Mouse (Mus musculus) spleen, adult 2 months (tissue): ENCODE measurements around the gene Creg2. TPM values are rescaled to one million over a fixed set of nuclear protein-coding genes. Genes with fewer than 3 reads are reported as not detected.
A peak's percentile ranks its signal among the peaks of the same experiment; 100 is the strongest.

ENCODE experiments used
- DNase-seq, 2 experiments: peaks; one replicate each; pipeline versions ENCODE4 v3.0.0 to v3.0.0-alpha.2; 2012 to 2021; ENCODE audit warnings: low spot score in 2 of 2, low read depth in 1 of 2
- H3K27ac ChIP-seq: fragments of 200-500 bp; 2 replicates; pipeline ENCODE4 v1.5.1; 2012; ENCODE audit warnings: low read length, inconsistent platforms; ENCODE audit not compliant: insufficient read depth
- H3K27me3 ChIP-seq: fragments of 200-500 bp; 2 replicates; pipeline ENCODE4 v1.6.1; 2012; ENCODE audit warnings: mild to moderate bottlenecking, moderate library complexity, low read length, inconsistent platforms; ENCODE audit not compliant: control insufficient read depth, insufficient read depth
- H3K36me3 ChIP-seq: fragments of 200-500 bp; 2 replicates; pipeline ENCODE4 v1.6.1; 2012; ENCODE audit warnings: mild to moderate bottlenecking, low read length, inconsistent platforms; ENCODE audit not compliant: control insufficient read depth, insufficient read depth
- H3K4me1 ChIP-seq: fragments of 200-500 bp; 2 replicates; pipeline ENCODE4 v1.6.1; 2011; ENCODE audit warnings: inconsistent platforms; ENCODE audit not compliant: control insufficient read depth, insufficient read depth, insufficient read length
- H3K4me3 ChIP-seq: fragments of 200-500 bp; 2 replicates; pipeline ENCODE4 v1.5.1; 2011; ENCODE audit warnings: mild to moderate bottlenecking, inconsistent platforms; ENCODE audit not compliant: insufficient read depth, insufficient read length; ENCODE audit errors: extremely low read depth
- CTCF ChIP-seq: fragments of 200-500 bp; IDR thresholded peaks from 2 replicates; pipeline ENCODE4 v1.5.1; 2011; ENCODE audit warnings: mild to moderate bottlenecking, inconsistent platforms; ENCODE audit not compliant: insufficient read depth, insufficient read length, insufficient replicate concordance; ENCODE audit errors: extremely low read depth
- POLR2A ChIP-seq: fragments of 200-500 bp; IDR thresholded peaks from 2 replicates; pipeline ENCODE4 v1.6.1; 2011; ENCODE audit warnings: low read depth, low read length, inconsistent platforms
- WGBS: fragments of 180-500 bp; shearing (Covaris S2); methylation state at CpG from one replicate; pipeline ENCODE4 v1.1.7; 2018; 5-methylcytosine and 5-hydroxymethylcytosine counted together
- polyA plus RNA-seq: library from polyadenylated mRNA; depleted of rRNA; stranded (reverse); fragments of >200 nt; gene quantifications from 2 replicates; pipeline ENCODE4 v1.2.3, GENCODE M21; 2012

Gene Creg2
- polyA plus RNA-seq, 1 experiment: 0.05 TPM

DNA sequence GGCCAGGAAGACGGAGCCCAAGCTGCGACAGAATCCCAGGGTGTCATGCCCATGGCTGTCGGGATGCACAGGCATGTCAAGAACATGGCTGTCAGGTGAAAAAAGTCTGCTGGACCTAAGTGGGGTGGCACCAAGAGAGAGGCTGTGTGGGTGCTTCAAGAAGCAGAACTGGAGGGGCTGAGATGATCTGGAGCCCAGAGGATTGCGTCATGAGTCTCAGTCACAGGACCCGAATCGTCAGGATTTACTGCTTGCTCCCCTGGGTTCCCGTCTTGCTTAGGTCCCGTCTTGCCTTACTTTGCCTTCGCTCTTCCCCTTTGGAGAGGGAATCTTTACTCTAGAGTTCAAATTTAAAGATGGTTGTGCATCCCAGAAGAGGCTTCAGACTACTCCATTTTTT is 68.1 kb downstream of the Creg2 start:
- no peak for DNase-seq
- Histone ChIP-seq H3K36me3 (no peaks in the 10 kb centered on the region), H3K4me1 (no peaks in the 10 kb centered on the region), H3K27ac (no peak overlapping the region), H3K4me3 (no peak overlapping the region), H3K27me3 (no peaks in the 10 kb centered on the region)
- TF ChIP-seq POLR2A: no peak
- TF ChIP-seq CTCF: no peak
- WGBS: 79% methylated on average over 9 of the region's 9 CpGs

DNA sequence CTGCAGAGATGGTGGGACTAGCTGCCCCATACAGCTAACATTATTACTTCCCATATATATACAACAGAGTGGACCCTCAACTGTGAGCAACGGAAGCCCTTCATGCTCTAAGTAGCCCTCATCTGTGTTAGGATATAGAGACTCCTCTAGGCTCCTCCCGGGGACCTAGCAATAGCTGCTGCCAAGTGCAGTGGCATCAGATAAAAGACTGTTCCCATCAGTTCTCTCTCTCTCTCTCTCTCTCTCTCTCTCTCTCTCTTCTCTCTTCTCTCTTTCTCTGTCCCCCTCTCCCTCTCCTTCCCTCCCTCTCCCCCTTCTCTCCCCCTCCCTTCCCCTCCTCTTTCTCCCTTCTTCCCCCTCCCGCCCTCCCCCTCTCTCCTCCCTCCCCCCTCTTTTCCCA is 70.1 kb downstream of the Creg2 start:
- H3K4me3 ChIP-seq: no peak overlapping the region
- no peaks in the 10 kb centered on the region for H3K4me1 ChIP-seq
- TF ChIP-seq CTCF (no peak), POLR2A (no peak)
- WGBS: 60% methylated on average over 2 of the region's 3 CpGs
- no peaks in the 10 kb centered on the region for H3K36me3 ChIP-seq
- DNase-seq: no peak
- H3K27me3 ChIP-seq: no peaks in the 10 kb centered on the region
- H3K27ac ChIP-seq: no peak overlapping the region

GRCm38 (mm10) chr1:39579139-39579538 is 72.1 kb downstream of the Creg2 start:
- TF ChIP-seq CTCF (no peak), POLR2A (no peak)
- no peaks in the 10 kb centered on the region for H3K27me3 ChIP-seq
- no peak for DNase-seq
- 30% methylated on average over 6 of the region's 6 CpGs for WGBS
- no peaks in the 10 kb centered on the region for H3K36me3 ChIP-seq
- H3K27ac ChIP-seq: peak overlapping the region; percentile 61; the same call in 1 of the 2 replicates
- H3K4me3 ChIP-seq: no peak overlapping the region
- H3K4me1 ChIP-seq: peaks cover 3% of the 10 kb centered on the region; the same call in 1 of the 2 replicates

- TF ChIP-seq CTCF (no peak), POLR2A (no peak)
- Histone ChIP-seq H3K36me3 (no peaks in the 10 kb centered on the region), H3K27ac (peak overlapping the region; percentile 33; the same call in 1 of the 2 replicates), H3K4me3 (no peak overlapping the region), H3K4me1 (peaks cover 3% of the 10 kb centered on the region; the same call in 1 of the 2 replicates), H3K27me3 (no peaks in the 10 kb centered on the region)
- no peak for DNase-seq
- WGBS: 61% methylated on average over 5 of the region's 5 CpGs
Observed at GRCm38 (mm10) chr1:39578446-39578845, 72.8 kb downstream of the Creg2 start.

DNA sequence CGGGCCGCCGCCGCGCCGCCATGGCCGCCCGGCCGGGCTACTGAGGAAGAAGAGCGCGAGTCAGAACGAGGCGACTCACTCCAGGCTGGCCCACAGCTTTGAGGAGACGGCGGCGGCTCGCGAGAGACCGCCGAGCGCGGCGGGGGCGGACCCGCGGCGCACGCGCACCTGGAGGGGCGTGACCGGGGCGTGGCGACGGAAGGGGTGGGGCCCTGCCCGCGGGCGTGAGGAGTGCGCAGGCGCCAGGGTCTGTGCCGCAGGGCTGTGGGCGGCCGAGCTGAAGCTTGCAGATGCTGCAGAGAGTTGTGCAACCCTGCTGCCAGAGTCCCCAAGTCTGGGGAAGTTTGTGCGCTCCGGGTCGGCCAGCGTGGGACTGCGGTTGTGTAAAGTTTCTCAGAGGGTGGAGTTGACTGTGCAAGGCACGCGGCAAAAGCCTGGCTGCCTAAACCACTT is 74.0 kb downstream of the Creg2 start, which contains the start of gene Rnf149:
TSS of gene Rnf149 (minus strand) at position 153 of the 453 bp plus-strand sequence.
- H3K4me1 ChIP-seq: peaks cover 3% of the 10 kb centered on the region; the same call in 1 of the 2 replicates
- peak within 1 kb of the TSS; percentile 92 for H3K4me3 ChIP-seq
- peak; percentile 66; the same call in 1 of the 2 replicates for TF ChIP-seq POLR2A
- TF ChIP-seq CTCF: no peak
- H3K27ac ChIP-seq: peak within 1 kb of the TSS; percentile 86
- no peaks in the 10 kb centered on the region for H3K36me3 ChIP-seq
- WGBS: under 1% methylated on average over 46 of the region's 49 CpGs
- peak; percentile 74 to 96 for DNase-seq
- no peaks in the 10 kb centered on the region for H3K27me3 ChIP-seq

- Histone ChIP-seq H3K4me1 (peaks cover 3% of the 10 kb centered on the region; the same call in 1 of the 2 replicates), H3K27me3 (no peaks in the 10 kb centered on the region), H3K4me3 (peak overlapping the region; percentile 92), H3K27ac (peak overlapping the region; percentile 86), H3K36me3 (no peaks in the 10 kb centered on the region)
- WGBS: under 1% methylated on average over 86 of the region's 88 CpGs
- peak in 1 of 2 experiments; percentile 46 for DNase-seq
- TF ChIP-seq POLR2A (no peak), CTCF (0 out of 2 replicates have a peak, but pooled peaks have one; percentile 7)
Observed at GRCm38 (mm10) chr1:39576431-39577243, 74.6 kb downstream of the Creg2 start.
